Mouse (Mus musculus): ENCODE measurements around the gene Exosc1.

GRCm38 (mm10) chr19:41933179-41934086 is at the start of gene Exosc1, which contains the start of gene Zdhhc16:
- TF ChIP-seq CTCF (IDR thresholded peaks at IDR 0.05; ENCODE audit: control insufficient read depth, insufficient read depth, insufficient replicate concordance, low read depth, low read length) (no peak), POLR2A (IDR thresholded peaks at IDR 0.05; ENCODE audit: control insufficient read depth, low read depth, low read length) (peak; percentile 90)
